Mouse (Mus musculus) myocyte (in vitro differentiated cells): ENCODE results near the gene Lrrc27.

Source experiments
- E2F4 ChIP-seq: IDR thresholded peaks from one replicate; pipeline ENCODE4 v1.6.1; 2011; ENCODE audit warnings: mild to moderate bottlenecking, control low read depth, moderate library complexity; ENCODE audit not compliant: insufficient read depth
- MAX ChIP-seq: IDR thresholded peaks from one replicate; pipeline ENCODE4 v1.6.1; 2011; ENCODE audit warnings: low read depth, mild to moderate bottlenecking, control low read depth
- MYOG ChIP-seq, 3 experiments: IDR thresholded peaks; one replicate each; pipeline ENCODE4 v1.6.1; 2011; ENCODE audit warnings: control low read depth in 2 of 3, low read depth in 2 of 3, mild to moderate bottlenecking in 2 of 3; ENCODE audit not compliant: insufficient read length in 2 of 3, control insufficient read depth in 1 of 3, insufficient read depth in 1 of 3
- POLR2A ChIP-seq: IDR thresholded peaks from one replicate; pipeline ENCODE4 v1.6.1; 2011; ENCODE audit warnings: low read depth, mild to moderate bottlenecking, control low read depth, moderate library complexity; ENCODE audit not compliant: insufficient read length
- POLR2AphosphoS2 ChIP-seq: IDR thresholded peaks from one replicate; pipeline ENCODE4 v1.6.1; 2011; ENCODE audit warnings: low read depth, control low read depth; ENCODE audit not compliant: insufficient read length
- REST ChIP-seq: IDR thresholded peaks from one replicate; pipeline ENCODE4 v1.6.1; 2011; ENCODE audit warnings: mild to moderate bottlenecking, control low read depth, moderate library complexity; ENCODE audit not compliant: insufficient read depth, insufficient read length
- SRF ChIP-seq: IDR thresholded peaks from one replicate; pipeline ENCODE4 v1.6.1; 2011; ENCODE audit warnings: low read depth; ENCODE audit not compliant: control insufficient read depth, insufficient read length
- TCF12 ChIP-seq: IDR thresholded peaks from one replicate; pipeline ENCODE4 v1.6.1; 2011; ENCODE audit warnings: mild to moderate bottlenecking, control low read depth; ENCODE audit not compliant: poor library complexity, insufficient read depth, severe bottlenecking
- USF1 ChIP-seq: IDR thresholded peaks from one replicate; pipeline ENCODE4 v1.6.1; 2011; ENCODE audit warnings: low read depth, mild to moderate bottlenecking, control low read depth, moderate library complexity

- TF ChIP-seq USF1 = no peak
- TF ChIP-seq POLR2AphosphoS2 = no peak
- TF ChIP-seq POLR2A = no peak
- no peak for TF ChIP-seq SRF
- TF ChIP-seq MAX = no peak
- TF ChIP-seq E2F4 = no peak
- no peak for TF ChIP-seq REST
- TF ChIP-seq TCF12 = no peak
- no peak for TF ChIP-seq MYOG (IDR thresholded peaks at IDR 0.05; ENCODE audit: control insufficient read depth in 1 of 3, insufficient read depth in 1 of 3, insufficient read length in 2 of 3, low read depth in 2 of 3)
Measured at GRCm38 (mm10) chr7:139235651-139236358, 23.0 kb downstream of the Lrrc27 start.
